Mouse (Mus musculus) neural tube, embryonic 14.5 days (tissue): ENCODE measurements around the gene Pole2. TPM values are rescaled to one million over a fixed set of nuclear protein-coding genes. Genes with fewer than 3 reads are reported as not detected.
A peak's percentile ranks its signal among the peaks of the same experiment; 100 is the strongest.

ENCODE experiments used
- ATAC-seq: fragments of 200-750 bp; cut with Nextera tagmentation; 2 replicates; pipeline ENCODE4 v1.8.0; 2017; ENCODE audit warnings: low read depth, mild to moderate bottlenecking, moderate TSS enrichment, moderate library complexity
- H3K27ac ChIP-seq: fragments of 300-500 bp; sonication (generic); 2 replicates; pipeline ENCODE4 v1.5.1; 2014; ENCODE audit warnings: low read depth, mild to moderate bottlenecking, control low read depth, low read length, moderate library complexity, mixed read lengths
- H3K27me3 ChIP-seq: fragments of 300-500 bp; sonication (generic); 2 replicates; pipeline ENCODE4 v1.6.1; 2014; ENCODE audit warnings: low read length; ENCODE audit not compliant: control insufficient read depth, insufficient read depth
- H3K36me3 ChIP-seq: fragments of 300-500 bp; sonication (generic); 2 replicates; pipeline ENCODE4 v1.6.1; 2014; ENCODE audit warnings: low read length, mixed read lengths; ENCODE audit not compliant: control insufficient read depth, insufficient read depth
- H3K4me1 ChIP-seq: fragments of 300-500 bp; sonication (generic); 2 replicates; pipeline ENCODE4 v1.6.1; 2014; ENCODE audit warnings: low read length; ENCODE audit not compliant: control insufficient read depth, insufficient read depth
- H3K4me2 ChIP-seq: fragments of 300-500 bp; sonication (generic); 2 replicates; pipeline ENCODE4 v1.6.1; 2014; ENCODE audit warnings: mild to moderate bottlenecking, low read depth, low read length, control low read depth
- H3K4me3 ChIP-seq: fragments of 300-500 bp; sonication (generic); 2 replicates; pipeline ENCODE4 v1.5.1; 2014; ENCODE audit warnings: low read depth, low read length, control low read depth, mixed read lengths
- H3K9ac ChIP-seq: fragments of 300-500 bp; sonication (generic); replicated peaks from 2 replicates; pipeline ENCODE4 v1.6.1; 2014; ENCODE audit warnings: low read depth, mild to moderate bottlenecking, control low read depth, low read length, mixed read lengths
- H3K9me3 ChIP-seq: fragments of 300-500 bp; sonication (generic); 2 replicates; pipeline ENCODE4 v1.6.1; 2016; ENCODE audit warnings: low read length; ENCODE audit not compliant: control insufficient read depth
- WGBS: fragments of 180-500 bp; shearing (Covaris S2); extraction: QIAGEN DNeasy Blood & Tissue Kit; methylation state at CpG from one replicate; pipeline ENCODE4 v1.1.7; 2014; 5-methylcytosine and 5-hydroxymethylcytosine counted together
- polyA plus RNA-seq: library from polyadenylated mRNA; unstranded; fragments of >200 nt; fragmentation: Nextera tagmentation; extraction: Ambion mirVana; gene quantifications from 2 replicates; pipeline ENCODE4 v1.2.1, GENCODE M21; 2014

Pole2 gene
- polyA plus RNA-seq: 3.4 and 5.4 TPM in 2 replicates

- peak within 1 kb of the TSS; percentile 48; the same call in 1 of the 2 replicates for H3K9ac ChIP-seq
- no peak within 1 kb of the TSS for H3K27ac ChIP-seq
- no peaks in the 10 kb centered on the region for H3K9me3 ChIP-seq
- peak within 1 kb of the TSS; percentile 54 for H3K4me2 ChIP-seq
- H3K4me3 ChIP-seq: peak within 1 kb of the TSS; percentile 66
- H3K4me1 ChIP-seq: no peaks in the 10 kb centered on the region
- under 1% methylated on average over 37 of the region's 37 CpGs for WGBS
- no peaks in the 10 kb centered on the region for H3K36me3 ChIP-seq
- ATAC-seq: peak; percentile 95
- no peaks in the 10 kb centered on the region for H3K27me3 ChIP-seq
Observed at GRCm38 (mm10) chr12:69227776-69228466, at the start of gene Pole2. Gene Pole2, minus strand, starts transcription at chr12:69228195.

- Histone ChIP-seq H3K9me3 (no peaks in the 10 kb centered on the region), H3K27me3 (no peaks in the 10 kb centered on the region), H3K36me3 (no peaks in the 10 kb centered on the region), H3K27ac (no peak overlapping the region), H3K4me1 (no peaks in the 10 kb centered on the region), H3K4me2 (no peak overlapping the region), H3K9ac (no peak overlapping the region), H3K4me3 (no peak overlapping the region)
- WGBS: 71% methylated on average over 2 of the region's 2 CpGs
- ATAC-seq: no peak
Observed at GRCm38 (mm10) chr12:69268956-69269355, 41.0 kb upstream of the Pole2 start.

GRCm38 (mm10) chr12:69267956-69268632 is 40.1 kb upstream of the Pole2 start:
- Histone ChIP-seq H3K4me2 (no peak overlapping the region), H3K4me1 (no peaks in the 10 kb centered on the region), H3K9me3 (no peaks in the 10 kb centered on the region), H3K9ac (no peak overlapping the region), H3K36me3 (no peaks in the 10 kb centered on the region), H3K27me3 (no peaks in the 10 kb centered on the region), H3K4me3 (no peak overlapping the region), H3K27ac (no peak overlapping the region)
- no peak for ATAC-seq
- 68% methylated on average over 11 of the region's 11 CpGs for WGBS

GRCm38 (mm10) chr12:69265031-69265430 is 37.0 kb upstream of the Pole2 start:
- H3K9ac ChIP-seq: no peak overlapping the region
- no peak overlapping the region for H3K27ac ChIP-seq
- 92% methylated on average over 3 of the region's 3 CpGs for WGBS
- H3K4me3 ChIP-seq: no peak overlapping the region
- H3K36me3 ChIP-seq: no peaks in the 10 kb centered on the region
- H3K4me2 ChIP-seq: no peak overlapping the region
- H3K4me1 ChIP-seq: no peaks in the 10 kb centered on the region
- no peaks in the 10 kb centered on the region for H3K27me3 ChIP-seq
- no peak for ATAC-seq
- no peaks in the 10 kb centered on the region for H3K9me3 ChIP-seq

GRCm38 (mm10) chr12:69262251-69262650 is 34.3 kb upstream of the Pole2 start:
- no peak for ATAC-seq
- Histone ChIP-seq H3K4me1 (no peaks in the 10 kb centered on the region), H3K27me3 (no peaks in the 10 kb centered on the region), H3K9me3 (no peaks in the 10 kb centered on the region), H3K4me3 (no peak overlapping the region), H3K4me2 (no peak overlapping the region), H3K27ac (no peak overlapping the region), H3K36me3 (no peaks in the 10 kb centered on the region), H3K9ac (no peak overlapping the region)
- WGBS: 93% methylated on average over 5 of the region's 5 CpGs

- Histone ChIP-seq H3K9ac (no peak overlapping the region), H3K9me3 (no peaks in the 10 kb centered on the region), H3K4me2 (no peak overlapping the region), H3K36me3 (no peaks in the 10 kb centered on the region), H3K4me1 (no peaks in the 10 kb centered on the region), H3K27ac (no peak overlapping the region), H3K4me3 (no peak overlapping the region), H3K27me3 (no peaks in the 10 kb centered on the region)
- no peak for ATAC-seq
- 89% methylated on average over 11 of the region's 11 CpGs for WGBS
Observed at GRCm38 (mm10) chr12:69257836-69258235, 29.8 kb upstream of the Pole2 start.

GRCm38 (mm10) chr12:69253806-69254205 is 25.8 kb upstream of the Pole2 start:
- no peak overlapping the region for H3K4me2 ChIP-seq
- H3K36me3 ChIP-seq: no peaks in the 10 kb centered on the region
- H3K9ac ChIP-seq: no peak overlapping the region
- H3K4me1 ChIP-seq: no peaks in the 10 kb centered on the region
- no peak for ATAC-seq
- H3K27ac ChIP-seq: no peak overlapping the region
- no peak overlapping the region for H3K4me3 ChIP-seq
- H3K9me3 ChIP-seq: no peaks in the 10 kb centered on the region
- no peaks in the 10 kb centered on the region for H3K27me3 ChIP-seq
- 92% methylated on average over 1 of the region's 1 CpGs for WGBS

- ATAC-seq: no peak
- WGBS: 84% methylated on average over 8 of the region's 8 CpGs
Observed at GRCm38 (mm10) chr12:69250756-69251155, 22.8 kb upstream of the Pole2 start.

GRCm38 (mm10) chr12:69249766-69250165 is 21.8 kb upstream of the Pole2 start:
- no peak for ATAC-seq
- Histone ChIP-seq H3K36me3 (no peaks in the 10 kb centered on the region), H3K4me1 (no peaks in the 10 kb centered on the region), H3K4me3 (no peak overlapping the region), H3K27ac (no peak overlapping the region), H3K4me2 (no peak overlapping the region), H3K9me3 (no peaks in the 10 kb centered on the region), H3K27me3 (no peaks in the 10 kb centered on the region), H3K9ac (no peak overlapping the region)
- 82% methylated on average over 4 of the region's 4 CpGs for WGBS

More at GRCm38 (mm10) chr12:69250756-69251155, 22.8 kb upstream of the Pole2 start:
- Histone ChIP-seq H3K4me1 (no peaks in the 10 kb centered on the region), H3K27me3 (no peaks in the 10 kb centered on the region), H3K36me3 (no peaks in the 10 kb centered on the region), H3K9me3 (no peaks in the 10 kb centered on the region), H3K9ac (no peak overlapping the region), H3K4me2 (no peak overlapping the region), H3K4me3 (no peak overlapping the region), H3K27ac (no peak overlapping the region)
